Mouse (Mus musculus) layer of hippocampus, adult 6 months (tissue): Measurements from ENCODE around the gene AY074887. TPM values are rescaled to one million over a fixed set of nuclear protein-coding genes. Genes with fewer than 3 reads are reported as not detected.

Source experiments
- long read RNA-seq, 2 experiments: library from polyadenylated mRNA; unstranded; transcript quantifications; one replicate each; pipeline ENCODE4 v2.0.0; 2019 to 2020
- polyA plus RNA-seq: library from polyadenylated mRNA; unstranded; fragments of <200 nt; fragmentation: Nextera tagmentation; gene quantifications from 2 replicates; pipeline ENCODE4 v1.2.3, GENCODE M21; 2021

AY074887 gene
- 0.48 and 1.1 TPM in 2 replicates for polyA plus RNA-seq
- long read RNA-seq, experiment 1, partial matches to known transcripts: 0 of 2 reads
- long read RNA-seq, experiment 1, other reads (novel, unspliced or antisense): 0 of 2 reads
- long read RNA-seq, experiment 2: 0 reads

DNA sequence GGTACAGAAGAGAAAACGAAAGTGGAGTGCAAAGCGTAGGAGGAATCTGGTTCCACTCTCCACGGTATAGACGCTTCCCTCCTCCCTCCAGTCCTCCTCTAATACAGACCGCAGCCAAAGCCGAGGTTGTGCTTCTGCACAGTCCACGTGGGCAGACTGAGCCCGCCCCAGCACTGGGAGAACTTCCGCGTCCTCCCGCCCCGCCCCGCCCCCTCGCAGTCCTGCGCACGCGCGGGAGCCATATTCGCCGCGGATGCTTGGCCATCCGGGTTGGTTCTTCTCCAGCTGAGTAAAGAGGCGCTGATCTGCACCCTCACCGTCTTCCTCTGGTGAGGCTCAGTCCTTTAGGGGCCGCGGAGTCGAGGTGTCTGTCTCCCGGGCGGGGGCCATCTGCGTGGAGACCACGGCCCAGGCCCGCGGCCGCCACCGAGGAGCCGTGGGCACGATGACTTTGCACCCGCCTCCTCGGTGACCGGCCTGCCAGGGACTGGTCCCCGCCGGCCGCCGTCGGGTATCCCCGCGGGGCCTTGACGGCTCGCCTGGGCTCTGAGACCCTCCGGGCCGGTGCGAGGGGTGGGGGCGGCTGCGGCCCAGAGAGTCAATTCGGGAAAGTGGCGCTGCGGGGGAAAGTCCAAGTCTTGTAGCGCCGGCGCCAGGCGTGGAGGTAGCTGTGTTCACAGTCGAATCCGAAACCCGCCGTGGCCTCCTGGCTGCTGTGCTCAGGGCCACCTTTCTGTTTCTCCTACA, at the start of gene AY074887, which contains the start of gene Psma4:
AY074887 (minus strand) TSS at position 424 of the 747 bp plus-strand sequence.
Psma4 (plus strand) TSS at position 216 of the 747 bp plus-strand sequence.

DNA sequence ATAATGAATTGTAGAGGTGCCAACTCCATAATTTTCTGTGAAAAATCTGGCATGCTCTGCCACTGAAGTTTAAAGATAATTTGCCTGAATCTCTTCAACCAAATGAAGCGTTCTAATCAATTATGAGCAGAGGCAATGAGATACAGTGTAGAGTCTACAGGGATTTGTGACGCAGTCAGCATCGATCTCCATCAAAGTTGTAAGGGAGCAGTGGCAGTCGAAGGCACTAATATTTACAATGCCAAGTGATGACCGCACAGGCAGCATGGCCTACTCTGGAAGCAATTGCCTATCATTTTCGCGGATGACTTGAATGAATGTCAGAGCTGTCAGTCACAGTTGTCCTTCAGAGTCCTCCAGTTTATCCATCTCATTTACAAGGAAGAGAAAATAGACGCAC, 29.9 kb upstream of the AY074887 start, which contains the start of gene Chrna5:
Chrna5 (plus strand) TSS at position 207 of the 400 bp plus-strand sequence.

DNA sequence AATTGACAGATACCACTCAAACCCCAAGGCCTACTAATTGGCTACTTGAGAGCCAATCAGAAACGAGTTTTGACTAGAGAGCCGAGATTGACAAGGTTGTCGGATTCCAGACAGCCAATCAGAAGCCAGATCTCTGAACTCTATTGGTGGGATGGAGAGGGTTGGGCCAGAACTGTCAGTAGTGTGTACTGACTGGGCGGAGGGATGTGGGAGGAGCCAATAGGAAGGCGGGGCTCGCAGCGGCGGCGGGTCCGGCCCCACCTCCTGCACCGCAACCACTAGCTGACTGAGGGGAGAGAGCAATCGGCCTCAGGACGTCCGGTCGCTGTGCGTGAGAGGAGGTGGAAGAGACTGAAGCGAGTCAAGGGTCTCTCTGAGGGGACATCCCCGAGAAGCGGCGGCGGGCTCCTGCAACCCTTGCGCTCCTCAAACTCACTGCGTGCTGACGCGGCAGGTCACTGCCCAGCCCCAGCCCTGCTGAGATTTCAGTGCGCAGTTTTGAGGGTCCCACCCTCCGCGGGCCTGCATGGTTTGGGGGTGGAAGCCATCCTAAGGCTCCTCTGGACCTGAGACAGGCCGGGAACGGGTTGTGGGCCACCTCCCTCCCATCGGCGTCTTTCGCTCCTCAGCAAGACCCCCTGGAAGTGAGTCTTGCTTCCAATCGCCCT, 33.7 kb downstream of the AY074887 start, which contains the start of gene Hykk:
Hykk (plus strand) TSS at position 274 of the 668 bp plus-strand sequence.

Other genes with a start within 250 kb of the AY074887 start
- 78.7 and 81.5 TPM in 2 replicates for gene Wdr61, start 216.5 kb downstream of the AY074887 start, polyA plus RNA-seq
- gene Crabp1, start 186.2 kb downstream of the AY074887 start, polyA plus RNA-seq: 1.8 and 2.9 TPM in 2 replicates
- 4.5 and 5.9 TPM in 2 replicates for gene Ireb2, start 87.2 kb downstream of the AY074887 start, polyA plus RNA-seq
- 0.87 and 1.1 TPM in 2 replicates for gene Hykk, start 33.7 kb downstream of the AY074887 start, polyA plus RNA-seq
- 123 and 126 TPM in 2 replicates for gene Psma4, start 208 bp downstream of the AY074887 start, polyA plus RNA-seq
- gene Chrna5, start 29.9 kb upstream of the AY074887 start, polyA plus RNA-seq: 0.38 and 0.59 TPM in 2 replicates
- gene Chrna3, start 75.6 kb upstream of the AY074887 start, polyA plus RNA-seq: 0.20 and 0.33 TPM in 2 replicates
- gene Chrnb4, start 97.8 kb upstream of the AY074887 start, polyA plus RNA-seq: 0.35 and 1.3 TPM in 2 replicates
- gene Ube2q2, start 197.9 kb upstream of the AY074887 start, polyA plus RNA-seq: 23.5 and 23.9 TPM in 2 replicates